Mouse (Mus musculus): ENCODE results near the gene Psph. TPM values are rescaled to one million over a fixed set of nuclear protein-coding genes. Genes with fewer than 3 reads are reported as not detected.
"Not testable (repeated sequence)": the region's sequence is repeated elsewhere in the genome, so short reads cannot be mapped to it uniquely, and the experiment has no call there.

The Psph gene
- 18.9 and 20.5 TPM in 2 replicates for total RNA-seq (2021)
- long read RNA-seq, partial matches to known transcripts = 25 of 44 reads
- long read RNA-seq, other reads (novel, unspliced or antisense) = 15 of 44 reads

- DNase-seq = peak; percentile 96
Measured at GRCm38 (mm10) chr5:129786818-129787790, at the start of gene Psph. Gene Psph, minus strand, starts transcription at chr5:129787449.

- DNase-seq = not testable (repeated sequence)
Measured at GRCm38 (mm10) chr5:129790591-129790990, 3.3 kb upstream of the Psph start.

GRCm38 (mm10) chr5:129787818-129788593 is 757 bp upstream of the Psph start:
- no peak for DNase-seq

GRCm38 (mm10) chr5:129786161-129786560 is 1.1 kb downstream of the Psph start:
- no peak for DNase-seq

GRCm38 (mm10) chr5:129785235-129785870 is 1.9 kb downstream of the Psph start:
- DNase-seq = no peak

- DNase-seq = no peak
Measured at GRCm38 (mm10) chr5:129782211-129782610, 5.0 kb downstream of the Psph start.

GRCm38 (mm10) chr5:129780131-129780530 is 7.1 kb downstream of the Psph start:
- no peak for DNase-seq

- peak; percentile 85 for DNase-seq
Measured at GRCm38 (mm10) chr5:129778996-129779716, 8.1 kb downstream of the Psph start.

- no peak for DNase-seq
Measured at GRCm38 (mm10) chr5:129778348-129778995, 8.8 kb downstream of the Psph start.

GRCm38 (mm10) chr5:129774661-129775060 is 12.6 kb downstream of the Psph start:
- DNase-seq = no peak

GRCm38 (mm10) chr5:129773330-129773729 is 13.9 kb downstream of the Psph start:
- not testable (repeated sequence) for DNase-seq

GRCm38 (mm10) chr5:129772433-129772832 is 14.8 kb downstream of the Psph start:
- DNase-seq = no peak

- no peak for DNase-seq
Measured at GRCm38 (mm10) chr5:129770443-129771355, 16.6 kb downstream of the Psph start.

- DNase-seq = no peak
Measured at GRCm38 (mm10) chr5:129761865-129762540, 25.2 kb downstream of the Psph start.

- DNase-seq = no peak
Measured at GRCm38 (mm10) chr5:129759929-129760480, 27.2 kb downstream of the Psph start.

GRCm38 (mm10) chr5:129756886-129757285 is 30.4 kb downstream of the Psph start:
- no peak for DNase-seq

GRCm38 (mm10) chr5:129744050-129744449 is 43.2 kb downstream of the Psph start:
- DNase-seq = no peak

GRCm38 (mm10) chr5:129742903-129743488 is 44.3 kb downstream of the Psph start:
- no peak for DNase-seq

GRCm38 (mm10) chr5:129740976-129741375 is 46.3 kb downstream of the Psph start:
- DNase-seq = peak; percentile 30
